ENCODE assay signal across 8 mouse cellular contexts in the genomic region with DNA sequence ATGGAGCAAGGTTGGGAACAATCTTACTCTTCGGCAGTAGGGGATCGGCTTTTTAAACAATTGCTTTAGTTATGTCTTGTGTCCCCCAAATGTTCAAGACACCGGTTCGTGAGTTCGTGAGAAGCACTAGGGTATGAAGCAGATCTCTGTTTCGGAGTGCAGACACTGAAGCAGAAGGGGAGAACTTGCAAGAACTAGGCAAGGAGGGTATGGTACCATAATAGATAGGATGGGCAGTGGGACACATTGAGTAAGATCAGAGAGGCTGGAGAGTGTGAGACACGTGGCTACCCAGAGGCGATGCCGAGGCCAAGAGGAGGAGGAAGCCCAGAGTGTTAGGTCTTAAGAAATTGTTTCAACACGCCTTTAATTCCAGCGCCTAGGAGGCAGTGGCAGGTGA. TPM values are rescaled to one million over a fixed set of nuclear protein-coding genes. Genes with fewer than 3 reads are reported as not detected.
DNase-seq lines count a peak whose midpoint lies in the region; ATAC-seq lines count a peak whose summit lies in the region.

No protein-coding gene starts in this region.

- peak overlapping the region; percentile 95 for H3K27ac ChIP-seq in heart, embryonic 11.5 days (ENCODE audit: low read depth, low read length)
- peak overlapping the region; percentile 88 for H3K27ac ChIP-seq in forebrain, embryonic 14.5 days (ENCODE audit: low read depth, low read length)

- H3K9me3 ChIP-seq in heart, embryonic 11.5 days (replicated peaks; ENCODE audit: control insufficient read depth, low read length) = no peaks in the 10 kb centered on the region
- no peaks in the 10 kb centered on the region for H3K9me3 ChIP-seq in forebrain, embryonic 14.5 days (replicated peaks; ENCODE audit: control insufficient read depth, low read length)

- WGBS in heart, embryonic 11.5 days (ENCODE audit: insufficient replicate concordance) = 4% methylated on average over 11 of the region's 11 CpGs
- WGBS in forebrain, embryonic 14.5 days = 4% methylated on average over 11 of the region's 11 CpGs

- peaks cover 6% of the 10 kb centered on the region; the same call in 1 of the 2 replicates for H3K4me1 ChIP-seq in heart, embryonic 11.5 days (ENCODE audit: control insufficient read depth, insufficient read depth, low read length)
- H3K4me1 ChIP-seq in forebrain, embryonic 14.5 days (ENCODE audit: control insufficient read depth, insufficient read depth, low read length) = peaks cover 10% of the 10 kb centered on the region

- H3K36me3 ChIP-seq in heart, embryonic 11.5 days (ENCODE audit: control insufficient read depth, insufficient read depth, low read length) = peaks cover 4% of the 10 kb centered on the region
- peaks cover 21% of the 10 kb centered on the region for H3K36me3 ChIP-seq in forebrain, embryonic 14.5 days (ENCODE audit: control insufficient read depth, insufficient read depth, low read length)

- H3K4me3 ChIP-seq in heart, embryonic 11.5 days (ENCODE audit: low read depth, low read length) = peak overlapping the region; percentile 72
- H3K4me3 ChIP-seq in forebrain, embryonic 14.5 days (ENCODE audit: low read depth, low read length) = peak overlapping the region; percentile 71

- ATAC-seq in heart, embryonic 11.5 days (replicated peaks; ENCODE audit: insufficient number of reproducible peaks, low FRiP score, low TSS enrichment) = no peak
- ATAC-seq in forebrain, embryonic 14.5 days = peak; percentile 58
- ATAC-seq in megakaryocyte progenitor cell, adult 5-6 weeks (replicated peaks; ENCODE audit: poor library complexity) = peak; percentile 76

- H3K27me3 ChIP-seq in heart, embryonic 11.5 days (ENCODE audit: control insufficient read depth, insufficient read depth, low read length) = no peaks in the 10 kb centered on the region
- H3K27me3 ChIP-seq in forebrain, embryonic 14.5 days (replicated peaks; ENCODE audit: control insufficient read depth, insufficient read depth, low read length) = no peaks in the 10 kb centered on the region

- peak overlapping the region; percentile 82 for H3K9ac ChIP-seq in heart, embryonic 11.5 days (ENCODE audit: low read depth, low read length)
- H3K9ac ChIP-seq in forebrain, embryonic 14.5 days (ENCODE audit: low read length) = peak overlapping the region; percentile 83

- DNase-seq in heart, adult 9 months (ENCODE audit: low spot score in 2 of 2) = no peak
- peak; percentile 30 for DNase-seq in NIH3T3 (ENCODE audit: low read depth)
- no peak for DNase-seq in forebrain, embryonic 14.5 days (ENCODE audit: low spot score)
- DNase-seq in kidney, postnatal 36 days = peak; percentile 25 to 33
- DNase-seq in layer of hippocampus, adult 9-11 months = no peak
- no peak for DNase-seq in cerebellum, postnatal 4 days (ENCODE audit: low spot score in 2 of 2)

- peak overlapping the region; percentile 90 for H3K4me2 ChIP-seq in heart, embryonic 11.5 days
- H3K4me2 ChIP-seq in forebrain, embryonic 14.5 days (ENCODE audit: low read length) = peak overlapping the region; percentile 86

RNA-seq across cellular contexts. Expression of gene Rpp14, which starts 0.6 kb away (rescaled TPM):
- polyA plus RNA-seq in heart, embryonic 11.5 days (2014; fragmentation: Nextera tagmentation; extraction: Ambion mirVana) = 40.0 and 43.5 TPM in 2 replicates
- 58.3 and 65.1 TPM in 2 replicates for polyA plus RNA-seq in forebrain, embryonic 14.5 days (2014; fragmentation: Nextera tagmentation; extraction: Ambion mirVana)
- 49.6 and 57.2 TPM in 2 replicates for total RNA-seq in megakaryocyte progenitor cell, adult 5-6 weeks (2015)
- total RNA-seq in megakaryocyte progenitor cell, adult 5-6 weeks (2017) = 67.5 and 78.5 TPM in 2 replicates

RNA-seq across cellular contexts. Expression of gene Pxk, which starts 17.3 kb away (rescaled TPM):
- polyA plus RNA-seq in heart, embryonic 11.5 days (2014; fragmentation: Nextera tagmentation; extraction: Ambion mirVana) = 26.6 and 28.8 TPM in 2 replicates
- polyA plus RNA-seq in forebrain, embryonic 14.5 days (2014; fragmentation: Nextera tagmentation; extraction: Ambion mirVana) = 42.8 and 48.3 TPM in 2 replicates
- total RNA-seq in megakaryocyte progenitor cell, adult 5-6 weeks (2015) = 34.7 and 47.1 TPM in 2 replicates
- total RNA-seq in megakaryocyte progenitor cell, adult 5-6 weeks (2017) = 27.2 and 28.7 TPM in 2 replicates

Comparison
In these comparisons a context has a peak if more than half of its experiments do, and no peak if none do; other contexts are left out.
1. DNase-seq: peak in NIH3T3 (single experiment) and kidney, postnatal 36 days (2 of 2); none in heart, adult 9 months (0 of 2), forebrain, embryonic 14.5 days (single experiment), layer of hippocampus, adult 9-11 months (single experiment) and cerebellum, postnatal 4 days (0 of 2).